Mouse (Mus musculus): ENCODE measurements around the gene Enah. TPM values are rescaled to one million over a fixed set of nuclear protein-coding genes. Genes with fewer than 3 reads are reported as not detected.
A peak's percentile ranks its signal among the peaks of the same experiment; 100 is the strongest.

The Enah gene
- 0.34 and 0.74 TPM in 2 replicates for total RNA-seq (2014; rRNA removed)
- polyA plus RNA-seq (2012; rRNA removed) = 0.06 and 0.17 TPM in 2 replicates

DNA sequence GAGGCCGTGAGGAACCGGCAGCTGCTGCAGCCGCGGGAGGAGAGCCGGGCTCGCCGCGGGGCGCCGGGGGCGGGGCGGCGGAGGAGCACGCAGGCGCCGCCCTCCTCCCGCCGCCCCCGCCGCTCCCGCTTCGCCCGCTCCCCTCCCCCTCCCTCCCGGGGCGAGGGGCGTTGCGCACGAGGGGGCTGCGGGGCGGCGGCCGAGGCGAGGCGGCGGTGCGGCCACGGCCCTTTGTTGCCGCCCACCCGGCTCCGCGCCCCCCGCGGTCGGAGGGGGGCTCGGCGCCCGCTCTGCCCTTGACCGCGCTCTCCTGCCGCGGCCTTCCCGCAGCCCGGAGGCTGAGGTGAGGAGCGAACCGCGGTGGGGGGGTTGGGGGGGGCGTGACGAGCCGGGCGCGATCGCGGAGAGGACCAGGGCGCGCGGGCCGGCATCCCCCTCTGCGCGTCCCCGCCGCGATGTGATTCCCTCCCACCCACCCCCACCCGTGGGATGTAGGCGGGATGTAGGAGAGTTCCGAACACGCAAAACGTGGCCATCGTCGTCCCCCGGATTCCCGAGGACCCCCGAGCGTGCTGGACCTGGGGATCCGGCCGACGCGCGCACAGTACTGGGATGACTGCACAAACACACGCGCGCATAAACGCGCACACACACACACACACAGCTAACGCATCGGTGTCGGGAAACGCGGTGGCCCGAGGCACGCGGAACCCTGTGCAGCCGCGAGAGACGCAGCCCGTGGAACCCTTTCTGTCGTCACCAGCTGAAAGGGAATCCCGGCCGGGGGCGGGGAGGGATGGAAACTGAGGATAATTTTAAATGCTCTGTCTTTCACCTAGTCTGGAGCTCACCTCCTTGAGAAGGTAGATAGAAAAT lies at the start of gene Enah:
Enah (minus strand) TSS at position 65 of the 876 bp plus-strand sequence.
- WGBS = 2% methylated on average over 94 of the region's 109 CpGs
- no peaks in the 10 kb centered on the region for H3K79me2 ChIP-seq (ENCODE audit: control insufficient read depth, insufficient read depth, low read length)
- DNase-seq (ENCODE audit: extremely low read depth, low read depth, low spot score) = no peak
- peak within 1 kb of the TSS; percentile 76 for H3K9ac ChIP-seq (ENCODE audit: low read depth, low read length)
- H3K4me3 ChIP-seq (ENCODE audit: insufficient read depth, low read depth, low read length) = peak within 1 kb of the TSS; percentile 51
- no peak within 1 kb of the TSS for H3K27ac ChIP-seq (replicated peaks; ENCODE audit: insufficient read depth, low read depth, low read length)
- TF ChIP-seq CTCF (IDR thresholded peaks at IDR 0.05; ENCODE audit: low read depth, low read length) = no peak
- no peak for TF ChIP-seq POLR2A (IDR thresholded peaks at IDR 0.05; ENCODE audit: extremely low read depth, insufficient read depth, low read length)
- no peaks in the 10 kb centered on the region; the same call in 1 of the 2 replicates for H3K4me1 ChIP-seq (ENCODE audit: control insufficient read depth, insufficient read depth, low read length)
- H3K27me3 ChIP-seq (ENCODE audit: control insufficient read depth, insufficient read depth, low read length) = peaks cover 18% of the 10 kb centered on the region
- H3K36me3 ChIP-seq (ENCODE audit: control insufficient read depth, insufficient read depth, low read length) = no peaks in the 10 kb centered on the region

DNA sequence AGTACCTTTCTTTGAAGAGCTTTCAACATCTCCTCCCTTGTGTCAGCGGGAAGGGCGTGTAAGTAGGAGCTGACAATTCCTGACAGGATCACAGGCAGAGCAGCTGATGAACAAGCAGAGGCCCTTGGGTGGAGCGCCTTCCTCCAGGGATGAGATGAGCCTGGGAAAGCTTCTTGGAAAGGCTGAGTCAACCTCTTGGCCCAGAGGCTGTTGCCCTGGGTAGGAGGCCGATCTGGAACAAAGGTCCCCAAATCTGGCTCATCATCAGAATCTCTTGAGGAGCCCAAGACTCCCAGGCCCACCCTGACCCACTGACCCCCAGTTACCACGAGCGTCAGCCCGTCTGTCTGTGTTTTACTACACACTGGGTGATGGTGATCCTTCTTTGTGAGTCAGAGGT lies 48.3 kb upstream of the Enah start:
- Histone ChIP-seq H3K9ac (ENCODE audit: low read depth, low read length) (no peak overlapping the region), H3K36me3 (ENCODE audit: control insufficient read depth, insufficient read depth, low read length) (no peaks in the 10 kb centered on the region), H3K27me3 (ENCODE audit: control insufficient read depth, insufficient read depth, low read length) (no peaks in the 10 kb centered on the region), H3K79me2 (ENCODE audit: control insufficient read depth, insufficient read depth, low read length) (no peaks in the 10 kb centered on the region), H3K4me1 (ENCODE audit: control insufficient read depth, insufficient read depth, low read length) (no peaks in the 10 kb centered on the region), H3K4me3 (ENCODE audit: insufficient read depth, low read depth, low read length) (no peak overlapping the region), H3K27ac (replicated peaks; ENCODE audit: insufficient read depth, low read depth, low read length) (no peak overlapping the region)
- no peak for DNase-seq (ENCODE audit: extremely low read depth, low read depth, low spot score)
- TF ChIP-seq CTCF (IDR thresholded peaks at IDR 0.05; ENCODE audit: low read depth, low read length) (no peak), POLR2A (IDR thresholded peaks at IDR 0.05; ENCODE audit: extremely low read depth, insufficient read depth, low read length) (no peak)
- WGBS = 88% methylated on average over 7 of the region's 7 CpGs

DNA sequence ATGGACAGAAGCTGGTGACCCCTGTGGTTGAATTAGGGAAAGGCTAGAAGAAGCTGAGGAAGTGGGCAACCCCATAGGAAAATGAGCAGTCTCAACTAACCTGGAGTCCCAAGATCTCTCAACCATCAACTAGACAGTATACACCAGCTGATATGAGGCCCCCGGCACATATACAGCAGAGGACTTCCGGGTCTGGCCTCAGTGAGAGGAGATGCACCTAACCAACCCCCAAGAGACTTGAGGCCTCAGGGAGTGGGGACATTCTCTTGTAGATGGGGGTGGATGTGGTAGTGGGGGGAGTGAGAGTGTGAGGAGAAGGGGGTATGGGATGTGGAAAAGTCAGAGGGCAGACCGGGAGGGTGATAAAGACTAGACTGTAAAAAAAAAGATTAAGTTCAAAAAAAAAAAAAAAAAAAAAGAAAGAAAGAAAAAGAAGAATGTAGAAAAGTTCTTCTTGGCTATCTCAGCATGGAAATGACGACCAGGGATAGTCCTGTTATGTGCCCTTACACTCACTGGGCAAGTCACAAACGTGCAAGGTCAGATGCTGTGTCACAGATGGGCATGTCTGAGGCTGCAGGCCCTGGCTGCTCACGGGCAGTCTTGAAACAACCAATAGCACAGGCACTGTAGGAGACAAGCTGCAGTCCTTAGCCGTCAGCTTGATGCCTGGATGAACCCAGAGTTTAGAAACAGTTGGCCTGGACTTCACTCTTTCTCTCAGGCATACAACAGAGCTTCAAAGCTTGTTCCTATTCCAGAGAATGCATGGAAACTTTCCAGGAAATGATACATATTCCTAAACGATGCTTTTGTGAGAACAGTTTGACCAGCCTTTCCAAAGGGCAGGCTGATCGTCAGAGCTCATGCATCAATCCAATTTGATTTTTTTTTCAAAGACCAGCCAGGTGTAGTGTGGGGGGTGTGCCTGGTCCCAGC lies 47.0 kb upstream of the Enah start:
- no peak for DNase-seq (ENCODE audit: extremely low read depth, low read depth, low spot score)
- Histone ChIP-seq H3K36me3 (ENCODE audit: control insufficient read depth, insufficient read depth, low read length) (no peaks in the 10 kb centered on the region), H3K27me3 (ENCODE audit: control insufficient read depth, insufficient read depth, low read length) (no peaks in the 10 kb centered on the region), H3K27ac (replicated peaks; ENCODE audit: insufficient read depth, low read depth, low read length) (no peak overlapping the region), H3K4me3 (ENCODE audit: insufficient read depth, low read depth, low read length) (no peak overlapping the region), H3K9ac (ENCODE audit: low read depth, low read length) (no peak overlapping the region), H3K79me2 (ENCODE audit: control insufficient read depth, insufficient read depth, low read length) (no peaks in the 10 kb centered on the region), H3K4me1 (ENCODE audit: control insufficient read depth, insufficient read depth, low read length) (no peaks in the 10 kb centered on the region)
- no peak for TF ChIP-seq CTCF (IDR thresholded peaks at IDR 0.05; ENCODE audit: low read depth, low read length)
- no peak for TF ChIP-seq POLR2A (IDR thresholded peaks at IDR 0.05; ENCODE audit: extremely low read depth, insufficient read depth, low read length)
- 71% methylated on average over 9 of the region's 9 CpGs for WGBS

DNA sequence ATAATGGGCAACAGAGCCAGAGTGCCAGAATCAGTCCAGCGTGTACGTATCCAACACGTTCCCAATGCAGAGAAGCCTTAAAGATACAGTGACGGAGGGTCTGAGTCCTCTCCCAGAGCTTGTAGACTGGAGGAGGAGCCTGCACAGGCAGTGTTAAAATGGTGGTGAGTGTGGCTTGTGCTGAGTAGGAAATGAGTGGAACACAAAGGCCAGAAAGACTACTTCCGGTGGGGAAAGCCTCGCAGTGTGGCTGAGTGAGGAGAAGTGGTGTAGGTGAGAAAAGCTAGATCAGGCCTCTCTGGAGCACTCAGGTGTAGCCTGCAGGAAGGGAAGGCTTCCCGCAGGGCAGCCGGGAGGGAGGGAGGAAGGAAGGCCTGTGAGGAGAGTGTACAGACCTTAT lies 43.9 kb upstream of the Enah start:
- TF ChIP-seq POLR2A (IDR thresholded peaks at IDR 0.05; ENCODE audit: extremely low read depth, insufficient read depth, low read length) (no peak), CTCF (IDR thresholded peaks at IDR 0.05; ENCODE audit: low read depth, low read length) (no peak)
- no peak for DNase-seq (ENCODE audit: extremely low read depth, low read depth, low spot score)
- Histone ChIP-seq H3K4me1 (ENCODE audit: control insufficient read depth, insufficient read depth, low read length) (no peaks in the 10 kb centered on the region), H3K36me3 (ENCODE audit: control insufficient read depth, insufficient read depth, low read length) (no peaks in the 10 kb centered on the region), H3K9ac (ENCODE audit: low read depth, low read length) (no peak overlapping the region), H3K27me3 (ENCODE audit: control insufficient read depth, insufficient read depth, low read length) (no peaks in the 10 kb centered on the region), H3K4me3 (ENCODE audit: insufficient read depth, low read depth, low read length) (no peak overlapping the region), H3K27ac (replicated peaks; ENCODE audit: insufficient read depth, low read depth, low read length) (no peak overlapping the region), H3K79me2 (ENCODE audit: control insufficient read depth, insufficient read depth, low read length) (no peaks in the 10 kb centered on the region)
- WGBS = 75% methylated on average over 8 of the region's 8 CpGs

DNA sequence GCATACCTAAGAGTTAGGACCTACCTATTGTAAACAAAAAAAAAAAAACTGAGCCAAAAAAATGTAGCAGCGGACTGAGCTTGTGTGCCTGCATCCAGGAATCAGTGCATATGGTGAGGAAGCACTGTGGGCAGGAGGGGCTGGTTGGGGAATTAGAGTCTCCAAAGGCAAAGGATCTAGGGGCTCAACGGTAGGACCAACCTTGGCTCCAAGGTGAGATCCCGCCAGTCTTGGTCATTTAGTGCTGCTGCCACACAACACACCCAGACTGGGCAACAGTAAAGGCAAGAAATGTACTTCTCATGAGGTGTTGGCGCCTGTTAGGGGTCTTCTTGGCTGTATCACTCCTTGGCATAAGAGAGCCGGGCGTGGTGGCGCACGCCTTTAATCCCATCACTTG lies 43.0 kb upstream of the Enah start:
- Histone ChIP-seq H3K79me2 (ENCODE audit: control insufficient read depth, insufficient read depth, low read length) (no peaks in the 10 kb centered on the region), H3K27ac (replicated peaks; ENCODE audit: insufficient read depth, low read depth, low read length) (no peak overlapping the region), H3K9ac (ENCODE audit: low read depth, low read length) (no peak overlapping the region), H3K4me1 (ENCODE audit: control insufficient read depth, insufficient read depth, low read length) (no peaks in the 10 kb centered on the region), H3K4me3 (ENCODE audit: insufficient read depth, low read depth, low read length) (no peak overlapping the region), H3K36me3 (ENCODE audit: control insufficient read depth, insufficient read depth, low read length) (no peaks in the 10 kb centered on the region), H3K27me3 (ENCODE audit: control insufficient read depth, insufficient read depth, low read length) (no peaks in the 10 kb centered on the region)
- DNase-seq (ENCODE audit: extremely low read depth, low read depth, low spot score) = no peak
- no peak for TF ChIP-seq CTCF (IDR thresholded peaks at IDR 0.05; ENCODE audit: low read depth, low read length)
- no peak for TF ChIP-seq POLR2A (IDR thresholded peaks at IDR 0.05; ENCODE audit: extremely low read depth, insufficient read depth, low read length)
- 95% methylated on average over 8 of the region's 8 CpGs for WGBS
